Mouse (Mus musculus) CD4-positive, CD25-positive, alpha-beta regulatory T cell, adult 4 months (primary cell): ENCODE measurements around the gene Kif24. TPM values are rescaled to one million over a fixed set of nuclear protein-coding genes. Genes with fewer than 3 reads are reported as not detected.
"Not testable (repeated sequence)": the region's sequence is repeated elsewhere in the genome, so short reads cannot be mapped to it uniquely, and the experiment has no call there.

Experiments
- ATAC-seq: one replicate; pipeline ENCODE4 v1.8.0; 2017
- polyA plus RNA-seq, 2 experiments: library from polyadenylated mRNA; unstranded; fragments of 100-300 nt; shearing (Covaris generic); gene quantifications; one replicate each; pipeline ENCODE4 v1.2.1; 2017

Kif24 gene
- polyA plus RNA-seq, 2 experiments from 2014 or later, result 1.6 to 1.7 TPM

GRCm38 (mm10) chr4:41481601-41482017 is 16.9 kb upstream of the Kif24 start:
- no peak for ATAC-seq

GRCm38 (mm10) chr4:41480254-41480653 is 15.6 kb upstream of the Kif24 start:
- no peak for ATAC-seq

- ATAC-seq, result no peak
Measured at GRCm38 (mm10) chr4:41479456-41479804, 14.7 kb upstream of the Kif24 start.

- ATAC-seq, result no peak
Measured at GRCm38 (mm10) chr4:41478751-41479455, 14.2 kb upstream of the Kif24 start.

- no peak for ATAC-seq
Measured at GRCm38 (mm10) chr4:41477648-41478160, 13.0 kb upstream of the Kif24 start.

- ATAC-seq, result no peak
Measured at GRCm38 (mm10) chr4:41471384-41471689, 6.7 kb upstream of the Kif24 start.

GRCm38 (mm10) chr4:41470684-41471383 is 6.1 kb upstream of the Kif24 start:
- no peak for ATAC-seq

- ATAC-seq, result no peak
Measured at GRCm38 (mm10) chr4:41470051-41470683, 5.5 kb upstream of the Kif24 start.

GRCm38 (mm10) chr4:41469199-41469598 is 4.5 kb upstream of the Kif24 start:
- no peak for ATAC-seq

- no peak for ATAC-seq
Measured at GRCm38 (mm10) chr4:41468396-41469080, 3.9 kb upstream of the Kif24 start.

GRCm38 (mm10) chr4:41465287-41465665 is 589 bp upstream of the Kif24 start:
- no peak for ATAC-seq

GRCm38 (mm10) chr4:41463051-41463738 is 1.5 kb downstream of the Kif24 start:
- not testable (repeated sequence) for ATAC-seq

GRCm38 (mm10) chr4:41460690-41461089 is 4.0 kb downstream of the Kif24 start:
- no peak for ATAC-seq

- no peak for ATAC-seq
Measured at GRCm38 (mm10) chr4:41447595-41447994, 17.1 kb downstream of the Kif24 start.

- no peak for ATAC-seq
Measured at GRCm38 (mm10) chr4:41442790-41443302, 21.8 kb downstream of the Kif24 start.

GRCm38 (mm10) chr4:41438931-41439330 is 25.8 kb downstream of the Kif24 start:
- no peak for ATAC-seq

- ATAC-seq, result no peak
Measured at GRCm38 (mm10) chr4:41416966-41417365, 47.7 kb downstream of the Kif24 start.

GRCm38 (mm10) chr4:41409341-41409740 is 55.3 kb downstream of the Kif24 start:
- no peak for ATAC-seq

GRCm38 (mm10) chr4:41407353-41407752 is 57.3 kb downstream of the Kif24 start:
- ATAC-seq, result no peak

- ATAC-seq, result no peak
Measured at GRCm38 (mm10) chr4:41406597-41406996, 58.1 kb downstream of the Kif24 start.

- no peak for ATAC-seq
Measured at GRCm38 (mm10) chr4:41401573-41401972, 63.1 kb downstream of the Kif24 start.

- no peak for ATAC-seq
Measured at GRCm38 (mm10) chr4:41401167-41401566, 63.5 kb downstream of the Kif24 start.
